Mouse (Mus musculus) kidney, adult 18-20 months (tissue): ENCODE results near the gene Nlgn1.
"Not testable (repeated sequence)": the region's sequence is repeated elsewhere in the genome, so short reads cannot be mapped to it uniquely, and the experiment has no call there.

Experiments
- DNase-seq: peaks from one replicate; pipeline ENCODE4 v3.0.0; 2021

Gene Nlgn1

GRCm38 (mm10) chr3:25597513-25597912 lies 734.7 kb downstream of the Nlgn1 start:
- no peak for DNase-seq

DNA sequence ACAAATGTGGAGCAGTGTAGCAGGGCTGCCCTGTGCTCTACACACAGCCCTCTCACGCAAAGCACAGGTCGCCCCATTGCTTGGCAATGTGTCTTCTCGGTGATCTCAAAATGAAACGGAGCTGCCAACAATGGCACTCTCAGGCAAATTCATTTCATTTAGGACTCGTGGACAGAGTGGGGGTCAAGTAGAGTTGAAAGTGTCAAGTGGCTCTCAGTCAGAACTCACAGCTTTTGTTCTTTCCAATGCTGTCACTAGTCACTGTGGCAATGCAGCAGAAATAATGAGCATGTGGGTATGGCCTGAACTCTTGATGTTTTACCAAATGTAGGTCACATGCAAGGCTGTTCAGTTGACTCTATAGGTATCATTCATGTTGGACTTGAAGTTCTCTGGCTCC lies 756.7 kb downstream of the Nlgn1 start:
- no peak for DNase-seq

DNA sequence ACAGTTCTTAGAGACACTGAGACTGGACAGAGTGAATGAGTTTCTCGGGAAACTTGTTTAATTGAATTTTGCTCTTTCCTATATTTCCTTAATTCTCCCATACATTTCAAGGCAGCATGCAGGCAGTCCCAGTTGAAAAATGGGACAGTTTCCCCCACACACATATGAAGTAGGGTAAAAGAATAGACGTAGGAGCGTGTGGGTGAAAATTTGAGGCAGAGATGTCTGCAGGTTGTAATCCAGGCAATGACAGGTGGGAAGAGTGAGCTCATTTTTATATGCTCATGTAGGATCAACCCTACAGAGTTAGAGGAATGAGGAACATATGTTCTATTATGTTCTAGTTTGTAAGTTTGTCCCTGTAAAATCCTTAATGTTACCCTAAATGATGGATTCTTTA lies 757.4 kb downstream of the Nlgn1 start:
- no peak for DNase-seq

GRCm38 (mm10) chr3:25558513-25558912 lies 773.7 kb downstream of the Nlgn1 start:
- DNase-seq, result not testable (repeated sequence)

GRCm38 (mm10) chr3:25549097-25549496 lies 783.2 kb downstream of the Nlgn1 start:
- not testable (repeated sequence) for DNase-seq

DNA sequence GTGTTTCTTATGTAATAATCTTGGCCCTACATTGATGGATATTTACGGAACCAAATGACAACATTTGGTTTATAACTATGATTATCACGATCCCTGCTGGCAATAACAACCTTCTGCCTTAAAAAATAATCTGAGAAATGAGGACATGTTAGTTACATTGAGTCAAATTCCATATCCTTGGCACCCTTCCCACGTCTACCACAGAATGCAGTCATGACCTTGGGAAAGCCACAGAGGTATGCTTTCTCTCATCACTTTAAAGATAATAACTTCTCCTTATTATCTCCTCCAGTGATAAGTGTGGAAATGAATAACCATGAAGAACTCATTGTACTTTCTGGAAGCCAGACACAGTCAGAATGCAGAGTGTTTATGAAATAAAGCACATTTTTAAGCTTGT lies 808.0 kb downstream of the Nlgn1 start:
- DNase-seq, result not testable (repeated sequence)

DNA sequence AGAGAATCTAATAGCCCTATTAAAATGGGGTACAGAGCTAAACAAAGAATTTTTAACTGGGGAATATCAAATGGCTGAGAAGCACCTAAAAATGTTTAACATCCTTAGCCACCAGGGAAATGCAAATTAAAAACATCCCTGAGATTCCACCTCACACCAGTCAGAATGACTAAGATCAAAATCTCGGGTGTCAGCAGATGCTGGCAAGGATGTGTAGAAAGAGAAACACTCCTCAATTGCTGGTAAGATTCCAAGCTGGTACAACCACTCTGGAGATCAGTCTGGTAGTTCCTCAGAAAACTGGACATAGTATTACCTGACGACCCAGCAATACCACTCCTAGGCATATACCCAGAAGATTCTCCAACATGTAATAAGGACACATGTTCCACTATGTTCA lies 869.2 kb downstream of the Nlgn1 start:
- no peak for DNase-seq

DNA sequence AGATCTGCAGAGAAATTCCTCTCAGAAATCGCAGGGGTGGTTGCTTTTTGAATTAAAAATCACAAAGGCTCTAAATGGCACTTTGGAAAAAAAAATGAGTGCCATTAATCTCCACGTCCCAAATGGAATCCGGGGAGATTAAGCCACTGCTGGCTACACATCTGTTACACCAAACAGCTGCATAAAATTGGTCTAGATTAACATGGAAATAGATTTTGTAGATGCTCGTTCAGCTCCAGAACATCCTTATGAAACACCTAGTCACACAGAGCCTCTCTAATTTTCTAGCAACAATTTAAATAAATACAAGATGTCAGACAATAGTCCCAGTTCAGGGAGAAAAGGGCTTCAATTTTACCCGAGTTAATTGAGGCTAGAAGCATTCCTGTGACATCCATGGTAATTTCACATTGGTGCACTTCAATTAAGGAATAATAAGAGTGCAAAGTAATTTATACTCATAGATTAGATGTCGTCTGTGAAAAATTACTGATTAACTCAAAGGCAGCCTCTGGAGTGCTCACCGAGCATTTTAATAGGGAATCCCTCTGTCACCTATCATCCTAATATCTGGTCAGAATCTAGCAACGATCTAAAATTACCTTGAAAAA lies 875.9 kb downstream of the Nlgn1 start:
- no peak for DNase-seq

GRCm38 (mm10) chr3:25452314-25452713 lies 879.9 kb downstream of the Nlgn1 start:
- no peak for DNase-seq

DNA sequence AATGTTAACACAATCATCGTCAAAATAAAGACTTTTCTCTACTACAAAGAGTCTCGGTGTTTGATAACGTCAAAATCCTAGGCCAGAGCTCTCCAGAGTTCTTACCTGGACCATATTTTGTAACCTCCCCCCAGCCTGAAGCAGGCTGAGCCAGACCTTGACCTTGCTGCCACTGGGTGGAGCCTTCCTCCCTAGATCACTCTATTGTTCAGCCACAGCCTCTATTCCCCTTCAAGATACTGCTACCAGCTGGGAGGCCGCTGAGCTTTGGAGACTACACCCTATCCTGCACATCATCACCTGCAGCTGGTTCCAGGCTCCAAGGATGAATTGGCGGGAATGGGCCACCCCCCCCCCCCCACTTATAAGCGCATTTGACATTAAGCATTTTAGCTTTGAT lies 881.8 kb downstream of the Nlgn1 start:
- DNase-seq, result no peak

DNA sequence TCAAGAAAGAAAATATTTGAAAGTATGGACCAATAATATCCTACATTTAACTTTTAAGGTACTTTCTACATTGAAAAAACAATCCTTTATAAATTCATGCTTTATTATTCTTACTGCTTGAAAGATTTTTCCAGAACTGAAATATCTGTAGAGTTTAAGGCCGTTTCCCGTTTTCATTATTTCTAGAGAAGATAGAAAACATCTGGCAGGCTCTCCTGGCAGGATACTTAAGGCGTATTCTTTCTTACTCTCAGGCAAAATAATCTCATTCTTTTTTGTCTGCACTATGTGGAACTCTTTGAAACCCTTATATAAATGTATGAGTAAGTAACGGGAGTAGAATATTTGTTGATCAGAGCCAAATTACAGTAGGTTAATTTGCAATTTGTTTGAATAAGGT lies 882.9 kb downstream of the Nlgn1 start:
- DNase-seq, result no peak

- no peak for DNase-seq
These were observed 885.1 kb downstream of the Nlgn1 start for GRCm38 (mm10) chr3:25447181-25447580.

GRCm38 (mm10) chr3:25443657-25444056 lies 888.6 kb downstream of the Nlgn1 start:
- DNase-seq, result no peak

DNA sequence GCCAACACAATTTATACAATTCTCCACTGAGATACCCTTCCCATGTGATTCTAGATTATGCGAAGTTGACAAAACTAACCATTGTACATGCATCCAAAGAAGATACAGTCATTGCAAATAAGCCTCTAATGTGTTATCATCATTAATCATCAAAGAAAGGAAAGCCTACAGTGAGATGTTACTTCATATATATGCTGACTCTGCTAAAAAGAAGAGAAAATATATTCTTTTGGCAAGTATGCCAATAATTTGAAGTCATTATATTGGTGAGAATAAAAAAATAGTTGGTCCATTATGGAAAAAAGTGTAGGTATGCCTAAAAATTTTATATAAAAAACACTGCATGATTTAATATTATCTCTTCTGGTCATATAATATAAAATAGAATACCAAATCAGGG lies 889.6 kb downstream of the Nlgn1 start:
- DNase-seq, result no peak

GRCm38 (mm10) chr3:25426931-25427330 lies 905.3 kb downstream of the Nlgn1 start:
- DNase-seq, result no peak

- no peak for DNase-seq
These were observed 920.3 kb downstream of the Nlgn1 start for GRCm38 (mm10) chr3:25412003-25412402.
